Mouse (Mus musculus) lung, embryonic 15.5 days (tissue): ENCODE data around the gene Apol7c. TPM values are rescaled to one million over a fixed set of nuclear protein-coding genes. Genes with fewer than 3 reads are reported as not detected.
"Not testable (repeated sequence)": the region's sequence is repeated elsewhere in the genome, so short reads cannot be mapped to it uniquely, and the experiment has no call there.

ENCODE experiments used
- ATAC-seq: fragments of 200-750 bp; cut with Nextera tagmentation; 2 replicates; pipeline ENCODE4 v1.8.0; 2017; ENCODE audit warnings: moderate number of reproducible peaks, borderline replicate concordance; ENCODE audit not compliant: low FRiP score, low TSS enrichment; ENCODE audit errors: extremely low read depth
- H3K27ac ChIP-seq: fragments of 300-500 bp; sonication (generic); 2 replicates; pipeline ENCODE4 v1.5.1; 2015; ENCODE audit warnings: moderate library complexity, mild to moderate bottlenecking, inconsistent platforms
- H3K27me3 ChIP-seq: fragments of 300-500 bp; sonication (generic); 2 replicates; pipeline ENCODE4 v1.6.1; 2015; ENCODE audit warnings: inconsistent platforms
- H3K36me3 ChIP-seq: fragments of 300-500 bp; sonication (generic); 2 replicates; pipeline ENCODE4 v1.6.1; 2015; ENCODE audit warnings: inconsistent platforms
- H3K4me1 ChIP-seq: fragments of 300-500 bp; sonication (generic); 2 replicates; pipeline ENCODE4 v1.6.1; 2015; ENCODE audit warnings: inconsistent platforms
- H3K4me2 ChIP-seq: fragments of 300-500 bp; sonication (generic); 2 replicates; pipeline ENCODE4 v1.6.1; 2015; ENCODE audit warnings: inconsistent platforms, mild to moderate bottlenecking, moderate library complexity
- H3K4me3 ChIP-seq: fragments of 300-500 bp; sonication (generic); 2 replicates; pipeline ENCODE4 v1.5.1; 2015; ENCODE audit warnings: mild to moderate bottlenecking, inconsistent platforms
- H3K9ac ChIP-seq: fragments of 300-500 bp; sonication (generic); 2 replicates; pipeline ENCODE4 v1.6.1; 2015; ENCODE audit warnings: inconsistent platforms
- H3K9me3 ChIP-seq: fragments of 300-500 bp; sonication (generic); 2 replicates; pipeline ENCODE4 v1.6.1; 2016; ENCODE audit warnings: inconsistent platforms
- WGBS: fragments of 180-500 bp; shearing (Covaris S2); methylation state at CpG from one replicate; pipeline ENCODE4 v1.1.7; 2015; 5-methylcytosine and 5-hydroxymethylcytosine counted together
- polyA plus RNA-seq: library from polyadenylated mRNA; unstranded; fragments of >200 nt; fragmentation: Nextera tagmentation; extraction: Ambion mirVana; gene quantifications from 2 replicates; pipeline ENCODE4 v1.2.1, GENCODE M21; 2015

Apol7c gene
- polyA plus RNA-seq, 1 experiment from 2014 or later = 0.16 TPM

DNA sequence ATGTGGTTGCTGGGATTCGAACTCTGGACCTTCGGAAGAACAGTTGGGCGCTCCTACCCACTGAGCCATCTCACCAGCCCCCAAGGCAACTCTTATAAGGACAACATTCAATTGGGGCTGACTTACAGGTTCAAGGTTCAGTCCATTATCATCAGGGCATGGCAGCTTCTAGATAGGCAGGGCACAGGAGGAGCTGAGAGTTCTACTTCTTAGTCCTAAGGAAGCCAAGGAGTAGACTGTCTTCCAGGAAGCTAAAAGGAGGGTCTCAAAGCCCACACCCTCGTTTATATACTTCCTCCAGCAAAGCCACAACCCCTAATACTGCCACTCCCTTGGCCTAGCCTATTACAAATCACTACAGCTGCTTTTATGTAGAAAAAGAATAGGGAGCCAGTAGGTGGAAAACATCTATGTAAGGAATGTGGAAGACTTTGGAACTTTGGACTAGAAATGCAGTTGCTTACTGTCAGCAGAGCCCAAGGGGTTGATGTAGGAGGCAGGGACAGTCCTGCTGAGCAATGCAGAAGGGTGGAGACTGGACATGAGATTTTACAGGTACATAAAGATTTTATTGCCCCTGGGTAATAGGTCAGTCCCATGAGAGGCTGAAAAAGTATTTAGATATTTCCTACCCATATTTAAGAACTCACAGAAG, 50.8 kb downstream of the Apol7c start:
- Histone ChIP-seq H3K4me3 (no peak overlapping the region), H3K36me3 (no peaks in the 10 kb centered on the region), H3K4me2 (no peak overlapping the region), H3K27ac (no peak overlapping the region), H3K4me1 (no peaks in the 10 kb centered on the region), H3K9me3 (no peaks in the 10 kb centered on the region), H3K27me3 (no peaks in the 10 kb centered on the region), H3K9ac (no peak overlapping the region)
- ATAC-seq = no peak
- 65% methylated on average over 4 of the region's 4 CpGs for WGBS

DNA sequence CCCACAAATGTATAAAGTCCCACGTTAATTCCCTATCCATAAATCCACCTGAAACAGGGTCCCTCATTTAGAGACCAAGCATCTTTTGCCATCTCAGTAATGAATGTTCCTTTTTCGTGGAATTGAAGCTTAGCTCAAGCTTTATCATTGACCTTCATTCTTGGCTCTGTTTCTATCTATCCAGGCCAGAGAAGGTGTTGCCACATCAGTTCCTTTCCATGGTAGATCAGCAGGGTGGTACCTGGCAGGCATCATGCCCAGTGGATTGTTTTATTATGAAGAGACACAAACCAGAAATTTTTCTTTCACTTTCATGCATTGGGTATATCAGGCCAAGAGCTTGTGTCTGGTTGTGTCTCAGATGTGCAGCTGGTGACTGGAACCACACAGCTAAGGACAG, 56.4 kb downstream of the Apol7c start, which contains the start of gene Apol10a:
TSS of gene Apol10a (plus strand) at position 355 of the 400 bp plus-strand sequence.
- WGBS = 64% methylated on average over 2 of the region's 2 CpGs
- not testable (repeated sequence) for H3K27ac ChIP-seq, H3K27me3 ChIP-seq, ATAC-seq, H3K4me2 ChIP-seq, H3K9ac ChIP-seq, H3K9me3 ChIP-seq, H3K4me3 ChIP-seq, H3K36me3 ChIP-seq, H3K4me1 ChIP-seq

Other genes starting within 250 kb of the Apol7c start
- gene Rbfox2, start 226.3 kb downstream of the Apol7c start, polyA plus RNA-seq = 41.8 and 43.3 TPM in 2 replicates
- 0.09 TPM in 1 of 2 replicates, not detected in the other for gene Apol7a, start 134.2 kb downstream of the Apol7c start, polyA plus RNA-seq
- gene Apol9a, start 122.2 kb downstream of the Apol7c start, polyA plus RNA-seq = 0.30 TPM in 1 of 2 replicates, not detected in the other
- not detected in 2 replicates for gene Apol7b, start 85.8 kb downstream of the Apol7c start, polyA plus RNA-seq
- gene Apol10a, start 56.3 kb downstream of the Apol7c start, polyA plus RNA-seq = not detected in 2 replicates
- gene Apol11a, start 25.0 kb downstream of the Apol7c start, polyA plus RNA-seq = not detected in 2 replicates
- gene 1700025B11Rik, start 28.6 kb upstream of the Apol7c start, polyA plus RNA-seq = not detected in 2 replicates
- gene Apol10b, start 62.8 kb upstream of the Apol7c start, polyA plus RNA-seq = 0.06 and 0.11 TPM in 2 replicates
- not detected in 2 replicates for gene Gm36245, start 65.9 kb upstream of the Apol7c start, polyA plus RNA-seq
- 0.19 and 0.25 TPM in 2 replicates for gene Apol11b, start 110.0 kb upstream of the Apol7c start, polyA plus RNA-seq
- 0.22 TPM in 1 of 2 replicates, not detected in the other for gene Apol7e, start 165.5 kb upstream of the Apol7c start, polyA plus RNA-seq
- gene Apol9b, start 195.7 kb upstream of the Apol7c start, polyA plus RNA-seq = not detected in 2 replicates
- 0.23 TPM in 1 of 2 replicates, not detected in the other for gene Apol8, start 223.7 kb upstream of the Apol7c start, polyA plus RNA-seq